Mouse (Mus musculus) Patski (cell line): ENCODE data around the gene BC005537. TPM values are rescaled to one million over a fixed set of nuclear protein-coding genes. Genes with fewer than 3 reads are reported as not detected.

Source experiments
- ATAC-seq: fragments of 100-300 bp; one replicate; pipeline ENCODE4 v1.8.0; 2021
- CTCF ChIA-PET: fragments of 350-600 bp; sonication (Branson Sonifier 250); formaldehyde crosslinking; loops from one replicate; lab custom pipeline; 2022; ENCODE audit warnings: inconsistent platforms; lab: Charles Lee
- POLR2A ChIA-PET: fragments of 350-600 bp; sonication (Branson Sonifier 250); formaldehyde crosslinking; loops from one replicate; lab custom pipeline; 2022; ENCODE audit warnings: antibody characterized with exemption, inconsistent platforms; lab: Charles Lee
- DNase-seq: peaks from one replicate; pipeline ENCODE4 v3.0.0-alpha.2; 2011; ENCODE audit warnings: low read depth, low spot score
- H3K27me3 ChIP-seq: fragments of 371-371 bp; one replicate; pipeline ENCODE4 v1.5.1; 2021
- CTCF ChIP-seq: fragments of 100-300 bp; IDR thresholded peaks from one replicate; pipeline ENCODE4 v1.5.1; 2021
- in situ Hi-C: fragments of 300-500 bp; cut with MboI; formaldehyde crosslinking; loops from 3 replicates; pipeline ENCODE4 v1.11.1; 2018; ENCODE audit warnings: low pct_unique_long_range_greater_than_20kb, mixed read lengths
- polyA plus RNA-seq: library from polyadenylated mRNA; unstranded; gene quantifications from one replicate; pipeline ENCODE4 v1.2.3, GENCODE M21; 2021

The BC005537 gene
- polyA plus RNA-seq, 1 experiment from 2014 or later = 129 TPM

DNA sequence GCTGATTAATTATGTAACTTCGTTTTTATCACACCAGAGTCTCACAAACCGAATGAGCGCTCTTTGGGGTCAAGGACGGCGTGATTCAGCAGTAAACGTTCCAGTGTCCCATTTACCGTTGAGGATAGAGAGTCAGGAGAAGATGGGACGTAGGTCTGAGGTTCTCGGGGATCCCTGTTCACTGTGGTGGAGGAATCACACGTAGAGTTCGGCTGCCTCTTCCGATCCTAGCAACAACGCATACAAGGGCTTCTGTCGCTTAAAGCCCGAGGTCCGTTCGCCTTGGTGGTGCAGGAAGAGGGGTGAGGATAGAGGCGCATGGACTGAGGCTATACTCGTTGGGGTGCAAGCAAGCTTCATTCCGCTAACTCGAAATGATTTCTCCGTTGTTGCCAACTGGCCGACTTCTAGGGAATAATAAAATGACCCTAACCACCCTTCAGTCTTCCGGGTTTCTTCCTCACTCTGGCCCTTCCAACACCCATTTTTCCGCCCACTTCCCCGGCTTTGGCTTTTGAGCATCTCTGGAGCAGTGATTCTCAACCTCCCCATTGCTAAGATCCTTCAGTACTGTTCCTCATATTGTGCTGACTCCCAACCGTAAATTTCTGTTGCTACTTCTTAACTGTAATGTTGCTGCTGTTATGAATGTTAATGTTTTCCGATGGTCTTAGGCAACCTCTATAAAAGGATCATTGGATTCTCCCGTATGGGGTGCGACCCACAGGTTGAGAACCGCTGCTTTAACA is 1.4 kb upstream of the BC005537 start:
- in situ Hi-C loops = no loop called here
- ATAC-seq (peak; percentile 16), DNase-seq (no peak)
- H3K27me3 ChIP-seq = no peaks in the 10 kb centered on the region
- POLR2A ChIA-PET = interaction anchor here (1.0 kb wide), 1 partner anchor 16 kb away, joined by 3 read pairs; no protein-coding TSS in a partner anchor
- CTCF ChIA-PET = interaction anchor here (1.4 to 1.8 kb wide), 2 partner anchors 18 to 24 kb away, joined by 3 to 4 read pairs; no protein-coding TSS in a partner anchor
- no peak for TF ChIP-seq CTCF

DNA sequence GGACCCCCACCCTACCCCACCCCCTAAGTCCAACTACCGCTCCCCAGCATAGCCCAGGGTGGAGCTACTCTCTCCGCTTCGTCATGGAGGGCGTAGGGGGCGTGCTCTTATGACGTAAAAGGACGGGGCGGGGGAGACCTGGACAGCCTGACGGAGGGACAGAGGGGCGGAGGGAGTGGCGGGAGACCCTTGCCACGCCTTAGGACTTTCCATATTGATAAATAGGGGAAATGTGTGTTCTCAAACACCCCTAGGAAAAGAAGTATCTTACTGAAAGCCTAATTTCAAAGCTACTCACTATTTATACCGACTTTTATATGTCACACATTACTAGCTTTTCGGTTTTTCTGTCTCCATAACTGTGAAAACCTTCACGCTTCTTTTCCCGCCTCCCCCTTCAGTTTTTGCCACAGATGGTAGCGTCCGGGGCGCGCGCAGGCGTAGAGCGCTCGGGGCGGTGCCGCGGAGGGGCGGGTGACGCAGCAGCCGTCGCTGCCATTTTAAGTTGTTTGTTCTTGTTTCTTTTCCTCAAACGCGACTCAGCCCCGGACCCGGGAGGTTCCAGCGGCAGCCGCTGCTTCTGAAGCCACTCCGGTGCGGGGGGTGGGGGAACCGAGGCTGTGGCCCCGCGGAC is 666 bp upstream of the BC005537 start:
- in situ Hi-C loops = no loop called here
- no peaks in the 10 kb centered on the region for H3K27me3 ChIP-seq
- DNase-seq (peak; percentile 89), ATAC-seq (peak; percentile 83)
- CTCF ChIA-PET = interaction anchor here (1.4 to 1.8 kb wide), 2 partner anchors 17 to 25 kb away, joined by 3 to 4 read pairs; no protein-coding TSS in a partner anchor
- POLR2A ChIA-PET = interaction anchor here (1.0 kb wide), 1 partner anchor 17 kb away, joined by 3 read pairs; no protein-coding TSS in a partner anchor
- TF ChIP-seq CTCF = no peak

DNA sequence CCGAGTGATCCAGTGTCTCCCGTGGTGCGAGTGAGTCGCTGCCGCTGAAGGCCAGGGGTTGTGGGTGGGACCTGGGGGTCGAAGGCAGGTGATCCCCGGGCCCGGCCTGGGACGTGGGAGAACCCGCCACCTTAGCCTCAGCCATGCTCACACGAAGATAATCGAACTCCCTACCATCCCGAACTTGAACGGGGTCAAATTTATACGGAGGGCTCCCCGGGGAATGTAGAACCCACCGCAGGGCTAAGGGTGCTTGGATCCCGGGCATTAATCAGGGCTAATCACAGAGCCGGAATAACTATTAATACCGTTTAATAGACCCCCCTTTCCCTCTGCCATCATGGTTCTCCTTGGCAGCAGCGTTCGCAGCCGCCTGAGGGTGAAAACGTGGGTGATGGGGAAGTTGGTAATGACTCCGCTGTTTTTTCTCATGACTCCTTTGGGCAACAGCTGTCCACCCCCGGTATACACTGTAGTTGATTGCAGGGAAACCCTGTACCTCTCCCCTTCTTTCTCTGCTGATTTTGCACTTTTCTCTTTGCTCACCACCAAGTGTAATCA is 754 bp downstream of the BC005537 start:
- ATAC-seq (no peak), DNase-seq (no peak)
- TF ChIP-seq CTCF = no peak
- H3K27me3 ChIP-seq = no peaks in the 10 kb centered on the region
- ChIA-PET POLR2A (no interaction called here), CTCF (no interaction called here)
- in situ Hi-C loops = no loop called here

DNA sequence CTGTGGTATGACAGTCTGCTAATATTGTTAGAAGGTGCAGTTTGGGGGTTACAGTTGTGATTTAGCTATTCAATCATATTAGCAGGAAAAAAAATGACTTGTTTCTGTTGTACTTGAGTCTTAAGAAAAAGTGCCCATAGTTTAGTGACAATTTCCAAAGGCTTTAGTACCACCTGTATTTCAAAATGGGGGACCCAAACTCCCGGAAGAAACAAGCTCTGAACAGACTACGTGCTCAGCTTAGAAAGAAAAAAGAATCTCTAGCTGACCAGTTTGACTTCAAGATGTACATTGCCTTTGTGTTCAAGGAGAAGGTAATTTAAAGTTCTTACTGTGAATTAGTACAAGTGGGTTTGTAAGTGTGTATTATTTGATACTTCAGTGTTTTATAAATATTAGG is 1.7 kb downstream of the BC005537 start:
- DNase-seq = no peak
- no peak for TF ChIP-seq CTCF
- ChIA-PET POLR2A (interaction anchor here (1.5 kb wide), 1 partner anchor 13 kb away, joined by 3 read pairs; no protein-coding TSS in a partner anchor), CTCF (interaction anchor here (0.8 to 1.7 kb wide), 2 partner anchors 14 to 25 kb away, joined by 3 to 5 read pairs; no protein-coding TSS in a partner anchor)
- in situ Hi-C loops = no loop called here
- no peak for ATAC-seq
- no peaks in the 10 kb centered on the region for H3K27me3 ChIP-seq

DNA sequence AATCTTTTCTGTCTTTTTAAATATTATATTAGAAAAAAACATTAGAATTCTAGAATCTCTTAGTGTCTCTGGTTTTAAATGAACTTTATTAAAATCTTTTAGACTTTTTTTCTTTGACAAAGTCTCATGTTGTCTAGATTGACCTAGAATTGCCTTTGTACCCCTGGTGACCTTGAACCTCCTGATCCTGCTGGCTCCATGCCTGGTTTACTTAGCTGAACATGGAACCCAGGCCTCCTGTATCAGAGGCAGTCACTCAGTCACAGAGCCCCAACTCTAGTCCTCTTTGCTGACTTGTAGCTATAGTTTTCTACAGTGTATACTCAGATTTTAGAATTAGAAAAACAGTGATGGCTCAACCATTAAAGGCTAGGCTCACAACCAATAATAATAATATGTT is 4.6 kb downstream of the BC005537 start:
- no peak for TF ChIP-seq CTCF
- ATAC-seq (no peak), DNase-seq (no peak)
- ChIA-PET POLR2A (interaction anchor here (0.6 to 1.0 kb wide), 2 partner anchors 11 to 26 kb away, joined by 3 to 4 read pairs; no protein-coding TSS in a partner anchor), CTCF (no interaction called here)
- H3K27me3 ChIP-seq = no peaks in the 10 kb centered on the region
- in situ Hi-C loops = no loop called here

DNA sequence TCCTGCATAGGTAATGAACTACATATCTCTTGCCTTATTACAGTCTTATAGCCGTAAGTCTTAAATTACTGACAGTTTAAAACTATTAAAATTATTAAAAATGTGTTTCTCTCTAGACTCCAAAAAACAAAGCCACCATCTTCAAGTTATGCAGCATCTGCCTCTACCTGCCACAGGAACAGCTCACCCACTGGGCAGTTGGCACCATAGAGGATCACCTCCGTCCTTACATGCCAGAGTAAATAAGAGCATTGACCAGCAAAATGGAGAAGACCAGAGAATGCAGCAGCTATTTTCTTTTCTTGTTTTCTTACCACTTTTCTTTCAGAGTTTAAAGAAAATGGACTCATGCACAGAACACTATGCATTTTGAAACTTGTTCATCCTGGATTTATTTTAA is 11.1 kb downstream of the BC005537 start:
- no peak for ATAC-seq
- no peaks in the 10 kb centered on the region for H3K27me3 ChIP-seq
- ChIA-PET POLR2A (no interaction called here), CTCF (interaction anchor here (1.0 kb wide), 1 partner anchor 14 kb away, joined by 3 read pairs; no protein-coding TSS in a partner anchor)
- no peak for DNase-seq
- in situ Hi-C loops = no loop called here
- TF ChIP-seq CTCF = no peak

DNA sequence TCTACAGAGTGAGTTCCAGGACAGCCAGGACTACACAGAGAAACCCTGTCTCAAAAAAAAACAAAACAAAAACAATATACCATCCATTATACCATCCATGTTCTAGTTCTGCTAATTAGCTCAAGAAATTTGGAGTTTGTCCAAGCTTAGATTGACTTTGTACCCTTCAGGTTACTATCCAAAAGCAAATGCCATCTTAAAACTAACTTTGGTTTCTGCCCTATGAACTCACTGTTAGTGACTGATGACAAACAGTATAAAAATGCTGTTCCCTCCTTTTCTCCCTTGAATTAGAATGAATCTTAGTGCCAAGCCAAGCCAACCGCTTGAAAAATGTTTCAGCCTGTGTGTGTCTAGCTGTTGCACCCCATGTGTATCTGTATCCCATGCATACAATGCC is 13.2 kb downstream of the BC005537 start:
- ATAC-seq (no peak), DNase-seq (no peak)
- no peaks in the 10 kb centered on the region for H3K27me3 ChIP-seq
- TF ChIP-seq CTCF = no peak
- CTCF ChIA-PET = interaction anchor here (1.2 kb wide), 1 partner anchor 24 kb away, joined by 3 read pairs; no protein-coding TSS in a partner anchor
- in situ Hi-C loops = no loop called here
- POLR2A ChIA-PET = no interaction called here

DNA sequence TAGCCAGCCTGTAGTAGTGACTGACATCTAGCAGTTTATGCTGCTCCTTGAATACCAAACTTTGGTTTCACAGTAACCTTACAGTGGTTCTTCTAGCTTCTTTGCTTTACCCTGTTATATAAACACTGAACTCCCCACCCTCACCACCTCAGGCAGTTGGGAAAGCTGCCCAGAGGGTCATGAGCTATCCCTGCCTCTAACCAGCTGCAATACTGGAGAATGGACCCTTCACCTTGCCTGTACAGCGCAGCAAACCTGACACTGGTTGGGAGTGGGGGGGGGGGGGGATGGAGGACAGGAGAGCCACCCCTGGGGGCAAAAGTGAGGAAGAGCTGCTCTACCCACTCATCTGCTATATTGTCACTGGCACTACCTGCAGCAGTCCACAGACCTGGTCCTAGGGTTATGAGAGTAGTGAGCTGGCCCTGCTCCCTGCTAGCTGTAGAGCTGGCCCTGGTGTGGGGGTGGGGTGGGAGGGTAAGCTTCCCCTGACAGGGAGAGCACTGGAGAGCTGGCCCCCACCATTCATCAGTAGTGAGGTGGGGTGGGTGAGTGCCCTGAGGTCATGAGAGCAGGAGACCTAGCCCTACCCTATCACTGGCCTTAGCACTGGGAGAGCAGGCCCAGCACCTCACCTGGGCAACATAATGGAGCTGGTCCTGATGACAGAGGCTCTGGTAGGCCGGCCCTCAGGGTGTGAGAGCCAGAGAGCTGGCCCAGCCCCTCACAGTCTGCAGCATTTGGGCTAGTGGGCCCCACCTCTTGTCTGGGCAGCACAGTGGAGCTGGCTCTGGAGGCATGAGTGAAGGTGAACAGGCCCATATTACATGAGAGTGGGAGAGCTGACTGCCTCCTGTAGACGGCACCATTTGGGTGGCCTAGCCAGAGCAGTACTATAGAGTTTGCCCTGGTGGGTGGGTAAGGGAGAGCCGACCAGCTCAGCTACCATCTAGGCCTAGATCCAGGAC is 15.0 kb downstream of the BC005537 start:
- ATAC-seq (no peak), DNase-seq (no peak)
- in situ Hi-C loops = no loop called here
- ChIA-PET CTCF (interaction anchor here (0.9 to 2.1 kb wide), 3 partner anchors 8 to 104 kb away, joined by 3 to 5 read pairs (median 4); no protein-coding TSS in a partner anchor), POLR2A (interaction anchor here (0.8 to 1.2 kb wide), 3 partner anchors 10 to 16 kb away, joined by 3 read pairs; no protein-coding TSS in a partner anchor)
- no peaks in the 10 kb centered on the region for H3K27me3 ChIP-seq
- TF ChIP-seq CTCF = no peak

DNA sequence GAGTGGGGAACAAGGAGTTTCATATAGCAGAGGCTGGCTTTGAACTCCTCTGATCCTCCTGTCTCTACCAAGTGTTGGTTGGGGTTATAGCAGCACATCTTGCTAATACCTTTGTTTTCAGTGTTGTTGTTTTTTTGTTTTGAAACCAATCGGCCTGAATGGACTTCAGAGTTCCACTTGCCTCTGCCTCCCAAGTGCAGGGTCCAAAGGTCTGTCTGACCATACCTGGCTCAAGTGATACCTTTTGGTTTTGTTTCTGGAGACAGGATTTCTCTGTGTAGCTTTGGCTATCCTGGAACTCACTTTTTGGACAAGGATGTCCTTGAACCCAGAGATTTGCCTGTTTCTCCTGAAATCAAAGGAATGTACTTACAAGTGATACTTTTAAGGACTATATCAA is 18.5 kb downstream of the BC005537 start:
- no peaks in the 10 kb centered on the region for H3K27me3 ChIP-seq
- TF ChIP-seq CTCF = no peak
- POLR2A ChIA-PET = no interaction called here
- no peak for DNase-seq
- CTCF ChIA-PET = no interaction called here
- in situ Hi-C loops = no loop called here
- ATAC-seq = no peak
